Mouse (Mus musculus) cortical plate, adult 2 months (tissue): Measurements from ENCODE around the gene Bach1.

Experiments
- CTCF ChIP-seq: fragments of 200-500 bp; IDR thresholded peaks from 2 replicates; pipeline ENCODE4 v1.5.1; 2011; ENCODE audit warnings: mild to moderate bottlenecking, control low read depth, low read length; ENCODE audit not compliant: insufficient read depth; ENCODE audit errors: extremely low read depth
- POLR2A ChIP-seq: fragments of 200-500 bp; IDR thresholded peaks from 2 replicates; pipeline ENCODE4 v1.6.1; 2011; ENCODE audit warnings: mild to moderate bottlenecking, low read length, control low read depth; ENCODE audit not compliant: insufficient read depth; ENCODE audit errors: extremely low read depth

DNA sequence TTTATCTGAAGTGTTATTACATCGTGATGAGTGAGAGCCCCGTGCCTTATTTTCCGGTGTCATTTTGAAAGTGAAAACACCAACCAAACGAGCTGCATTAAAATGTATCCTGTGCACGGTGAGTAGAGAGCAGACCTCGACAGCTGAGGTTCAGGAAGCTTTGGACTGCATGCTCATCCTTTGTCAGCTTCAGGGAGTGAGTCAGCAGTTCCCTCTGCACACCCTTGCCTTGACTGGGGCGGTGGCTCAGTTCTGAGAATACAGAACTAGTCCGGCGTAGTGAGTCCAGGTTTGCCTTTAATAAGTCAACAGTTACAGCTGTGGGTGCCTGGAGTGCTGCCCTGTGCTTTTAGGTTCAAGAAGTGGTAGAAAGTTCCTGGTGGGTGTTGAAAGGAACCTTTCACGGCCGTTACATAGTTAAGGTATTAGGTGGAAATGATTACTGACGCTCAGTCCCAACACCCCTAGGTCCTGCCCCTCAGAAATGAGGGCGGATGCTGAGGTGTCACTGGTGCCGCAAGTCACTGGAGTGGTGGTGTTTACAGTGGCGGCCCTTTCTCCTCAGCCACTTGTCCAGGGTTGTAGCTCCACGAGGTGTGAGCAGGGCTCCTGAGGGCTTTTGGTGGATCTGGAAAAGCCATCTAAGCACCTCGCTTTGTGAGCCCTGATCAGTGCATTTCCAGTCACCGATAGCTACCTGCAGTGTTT is 14.4 kb downstream of the Bach1 start:
- no peak for TF ChIP-seq POLR2A
- no peak for TF ChIP-seq CTCF
